Comparison of ENCODE assay signal across 8 mouse cellular contexts in the genomic region with DNA sequence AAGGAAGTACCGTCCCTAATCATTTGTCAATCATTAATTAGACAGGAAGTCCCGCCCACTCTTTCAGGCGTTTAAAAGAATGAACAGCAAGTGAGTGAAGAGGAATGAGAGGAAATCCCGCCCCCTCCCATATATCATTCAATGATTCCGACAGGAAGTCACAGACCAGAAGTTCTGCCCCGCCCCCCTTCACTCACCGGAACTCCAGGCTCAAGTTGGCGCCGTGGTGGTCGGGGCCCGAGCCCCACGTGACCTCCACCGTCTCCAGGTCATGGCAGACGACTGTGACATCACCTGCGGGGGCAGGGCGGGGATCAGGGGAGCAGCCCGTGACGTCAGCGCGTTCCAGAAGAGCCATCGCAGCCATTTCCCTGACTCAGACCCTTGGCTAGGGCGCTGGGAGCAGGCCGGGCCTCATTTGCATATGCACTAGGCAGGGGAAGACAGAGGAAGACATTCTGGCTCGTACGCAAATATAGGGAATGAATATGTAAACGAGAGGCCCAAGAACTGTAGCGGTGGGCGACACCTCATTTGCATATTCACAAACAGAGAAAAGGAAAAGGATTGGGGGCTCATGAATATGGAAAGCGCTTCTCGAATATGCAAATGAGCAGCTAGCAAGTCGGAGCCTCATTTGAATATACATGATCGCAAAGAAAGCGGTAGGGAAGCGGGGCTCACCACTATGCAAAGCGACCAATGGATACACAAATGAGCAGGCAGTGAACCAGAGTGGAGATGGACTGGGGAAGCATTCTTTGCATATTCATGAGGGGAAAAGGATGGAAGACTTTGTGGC. TPM values are rescaled to one million over a fixed set of nuclear protein-coding genes. Genes with fewer than 3 reads are reported as not detected.
A peak's percentile ranks its signal among the peaks of the same experiment; 100 is the strongest.
DNase-seq lines count a peak whose midpoint lies in the region; ATAC-seq and TF ChIP-seq lines count a peak whose summit lies in the region.

No protein-coding gene starts in this region.

- peaks cover 22% of the 10 kb centered on the region for H3K9me3 ChIP-seq in E14TG2a.4 (ENCODE audit: low read length)
- peaks cover 45% of the 10 kb centered on the region for H3K9me3 ChIP-seq in heart, embryonic 16.5 days (replicated peaks; ENCODE audit: control insufficient read depth, low read length)
- peaks cover 38% of the 10 kb centered on the region for H3K9me3 ChIP-seq in liver, embryonic 13.5 days (replicated peaks)

- no peaks in the 10 kb centered on the region for H3K27me3 ChIP-seq in E14TG2a.4 (ENCODE audit: insufficient read depth, low read length)
- no peaks in the 10 kb centered on the region for H3K27me3 ChIP-seq in heart, embryonic 16.5 days (ENCODE audit: control insufficient read depth, insufficient read depth, low read length)
- no peaks in the 10 kb centered on the region for H3K27me3 ChIP-seq in liver, embryonic 13.5 days

- H3K9ac ChIP-seq in heart, embryonic 16.5 days (ENCODE audit: low read length) = peak overlapping the region; percentile 21; the same call in 1 of the 2 replicates
- 0 out of 2 replicates have a peak overlapping the region, but pooled peaks have one; percentile 22 for H3K9ac ChIP-seq in liver, embryonic 13.5 days

- peak; percentile 96 for DNase-seq in c-Kit-positive CD71-negative TER-119-negative erythroid progenitor cells, embryonic 14.5 days (ENCODE audit: low read depth)
- DNase-seq in fibroblast of lung, adult 2 months (ENCODE audit: low read depth) = peak; percentile 98
- DNase-seq in kidney, postnatal 25 days = peak; percentile 95 to 96
- DNase-seq in liver, embryonic 13.5 days = peak; percentile 85
- peak; percentile 90 for DNase-seq in neural tube, embryonic 10.5 days (ENCODE audit: extremely low spot score, low spot score)
- DNase-seq in telencephalon, adult 2 months (ENCODE audit: low read depth, low spot score) = peak; percentile 99

- peak; percentile 73 for ATAC-seq in heart, embryonic 16.5 days (replicated peaks; ENCODE audit: extremely low read depth, insufficient read depth, low FRiP score)
- ATAC-seq in liver, embryonic 13.5 days (ENCODE audit: low read depth) = peak; percentile 59

- peaks cover 5% of the 10 kb centered on the region; the same call in 1 of the 2 replicates for H3K36me3 ChIP-seq in E14TG2a.4 (ENCODE audit: insufficient read depth, low read length)
- H3K36me3 ChIP-seq in heart, embryonic 16.5 days (ENCODE audit: control insufficient read depth, insufficient read depth) = peaks cover 23% of the 10 kb centered on the region
- peaks cover 30% of the 10 kb centered on the region for H3K36me3 ChIP-seq in liver, embryonic 13.5 days

- H3K27ac ChIP-seq in heart, embryonic 16.5 days (ENCODE audit: low read length) = peak overlapping the region; percentile 90
- H3K27ac ChIP-seq in liver, embryonic 13.5 days = peak overlapping the region; percentile 85

- H3K4me1 ChIP-seq in E14TG2a.4 (replicated peaks; ENCODE audit: low read depth, low read length) = 0 out of 2 replicates have a peak, but pooled peaks cover 5% of the 10 kb centered on the region
- H3K4me1 ChIP-seq in heart, embryonic 16.5 days (ENCODE audit: control insufficient read depth, insufficient read depth, low read length) = no peaks in the 10 kb centered on the region
- peaks cover 20% of the 10 kb centered on the region for H3K4me1 ChIP-seq in liver, embryonic 13.5 days (replicated peaks)

- WGBS in heart, embryonic 16.5 days = under 1% methylated on average over 35 of the region's 35 CpGs
- WGBS in liver, embryonic 13.5 days (ENCODE audit: insufficient replicate concordance) = under 1% methylated on average over 35 of the region's 35 CpGs

- TF ChIP-seq CTCF in E14TG2a.4 (conservative IDR thresholded peaks at IDR 0.05; ENCODE audit: low read length) = no peak

- H3K4me3 ChIP-seq in E14TG2a.4 (replicated peaks; ENCODE audit: low read length) = peak overlapping the region; percentile 79
- peak overlapping the region; percentile 77 for H3K4me3 ChIP-seq in heart, embryonic 16.5 days (ENCODE audit: low read length)
- H3K4me3 ChIP-seq in liver, embryonic 13.5 days (replicated peaks) = peak overlapping the region; percentile 71

- H3K4me2 ChIP-seq in heart, embryonic 16.5 days (ENCODE audit: low read depth, low read length) = peak overlapping the region; percentile 81
- peak overlapping the region; percentile 81 for H3K4me2 ChIP-seq in liver, embryonic 13.5 days

RNA-seq across cellular contexts. Expression of gene Crlf2, which starts 1.3 kb away (rescaled TPM):
- 9.0 and 10.0 TPM in 2 replicates for polyA plus RNA-seq in heart, embryonic 16.5 days (2015; fragmentation: Nextera tagmentation; extraction: Ambion mirVana)
- polyA plus RNA-seq in liver, embryonic 13.5 days (2015; fragmentation: Nextera tagmentation; extraction: Ambion mirVana) = 4.8 and 5.3 TPM in 2 replicates

Comparison
In these comparisons a context has a peak if more than half of its experiments do, and no peak if none do; other contexts are left out.
1. Peak in every context shown above with its lines: DNase-seq, ATAC-seq, H3K4me3 ChIP-seq and H3K27ac ChIP-seq.